Mouse (Mus musculus) frontal cortex, postnatal 36 days (tissue): ENCODE data around the gene Erp29.
A peak's percentile ranks its signal among the peaks of the same experiment; 100 is the strongest.

Experiments
- DNase-seq, 2 experiments: peaks; one replicate each; pipeline ENCODE4 v3.0.0; 2022; ENCODE audit warnings: low spot score in 2 of 2

The Erp29 gene

DNA sequence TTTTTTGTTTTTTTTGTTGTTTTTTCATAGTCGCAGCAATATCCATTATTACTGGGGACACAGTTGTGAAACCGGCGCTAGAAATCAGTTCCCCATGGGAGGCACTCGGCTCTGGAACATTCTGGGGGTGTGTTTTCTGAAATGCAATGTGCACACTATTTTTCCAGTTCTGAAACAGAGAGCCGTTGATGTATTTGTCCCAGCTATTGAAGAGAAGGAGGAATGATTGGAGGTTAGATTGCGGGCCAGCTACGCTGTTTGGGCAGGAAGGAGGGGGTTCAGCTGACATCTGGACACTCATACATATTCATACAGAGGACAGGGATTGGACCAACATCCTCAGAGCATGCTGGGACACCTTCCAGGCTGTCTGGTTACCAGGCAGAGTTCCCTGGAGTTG, 63.2 kb downstream of the Erp29 start:
- DNase-seq: no peak

DNA sequence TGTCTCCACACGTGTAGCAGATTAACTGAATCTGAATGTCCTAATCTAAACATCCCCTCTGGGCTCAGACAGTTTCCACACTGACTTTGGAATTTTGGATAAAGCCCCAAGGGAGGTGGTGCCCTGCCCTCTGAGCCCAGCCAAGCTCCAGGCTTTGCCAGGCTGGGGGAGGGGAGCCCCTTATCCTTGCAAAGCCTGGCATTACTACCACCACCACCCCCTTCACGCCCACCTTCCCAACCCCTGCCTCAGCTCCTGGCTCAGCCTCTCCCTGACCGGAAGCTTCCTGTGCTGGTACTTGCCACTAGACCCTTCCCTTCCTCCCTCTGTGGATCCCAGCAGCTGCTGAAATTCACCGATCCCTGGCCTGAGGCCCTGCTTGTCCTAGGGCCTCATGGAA, 65.2 kb downstream of the Erp29 start:
- DNase-seq: no peak

DNA sequence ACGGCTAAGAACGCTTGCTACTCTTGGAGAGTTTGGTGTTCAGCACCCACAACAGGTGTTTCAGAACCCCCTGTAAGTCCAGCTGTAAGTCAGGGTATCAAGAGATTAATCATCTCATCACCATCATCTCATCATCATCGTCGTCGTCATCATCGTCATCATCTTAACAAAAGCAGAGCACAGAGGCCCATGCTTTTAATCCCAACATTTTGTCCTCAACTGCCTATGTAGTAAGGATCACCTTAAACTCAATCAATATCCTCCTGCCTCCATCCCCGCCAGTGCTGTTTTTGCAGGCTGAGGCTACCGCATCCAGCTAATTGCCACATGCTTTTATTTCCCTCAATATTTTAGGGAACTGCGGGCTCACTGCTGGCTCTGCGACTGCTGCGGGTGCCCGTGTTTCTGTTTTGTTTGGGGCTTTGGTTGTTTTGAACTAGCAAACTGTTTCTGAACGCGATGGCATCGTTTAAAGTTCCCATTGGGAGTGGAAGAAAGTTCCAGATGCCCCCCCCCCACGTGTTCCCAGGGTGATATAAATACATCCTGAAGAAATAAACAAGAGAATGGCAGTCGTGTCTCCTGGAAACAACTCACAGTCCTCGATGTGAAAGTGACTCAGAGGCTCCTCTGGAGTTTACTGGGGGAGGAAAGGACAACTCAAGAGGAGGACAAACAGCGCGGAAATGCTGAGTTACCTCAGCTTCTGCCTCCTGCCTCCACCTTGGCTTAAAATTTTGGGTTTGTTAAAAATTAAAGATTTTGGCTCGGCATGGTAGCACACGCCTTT, 66.0 kb downstream of the Erp29 start:
- DNase-seq: peak in 1 of 2 experiments; percentile 60

DNA sequence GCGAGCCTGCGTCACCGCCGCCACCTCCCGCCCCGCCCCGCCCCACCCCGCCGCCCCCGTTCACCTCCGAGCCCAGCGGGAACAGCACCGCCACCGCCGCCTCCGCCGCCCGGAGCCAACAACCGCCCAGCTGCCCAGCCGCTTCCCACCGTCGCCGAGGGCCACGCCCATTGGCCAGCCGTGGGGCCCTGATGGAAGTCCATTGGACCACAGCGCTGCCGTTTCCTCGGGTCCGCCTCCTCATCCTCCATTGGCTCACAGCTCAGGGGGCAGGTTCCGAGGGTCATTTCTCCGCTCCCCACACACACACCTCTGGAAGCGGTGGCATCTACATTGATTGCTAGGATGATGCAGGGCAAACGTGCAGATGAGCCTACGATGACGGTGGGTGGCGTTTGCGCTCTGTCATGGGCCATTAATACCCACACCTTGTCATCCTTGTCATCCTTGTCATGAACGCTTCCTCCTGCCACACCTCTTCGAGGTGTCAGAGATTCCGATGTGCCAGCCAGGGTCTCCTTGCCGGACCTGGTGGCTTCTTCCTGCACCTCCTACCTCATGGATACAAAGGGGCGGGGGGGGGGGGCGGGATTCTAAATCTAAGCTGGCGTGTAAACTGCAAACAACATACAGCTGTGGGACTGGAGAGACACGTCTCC, 66.7 kb downstream of the Erp29 start, which contains the start of gene Trafd1:
Trafd1 (minus strand) TSS at position 172 of the 659 bp plus-strand sequence.
- DNase-seq: peak; percentile 94

DNA sequence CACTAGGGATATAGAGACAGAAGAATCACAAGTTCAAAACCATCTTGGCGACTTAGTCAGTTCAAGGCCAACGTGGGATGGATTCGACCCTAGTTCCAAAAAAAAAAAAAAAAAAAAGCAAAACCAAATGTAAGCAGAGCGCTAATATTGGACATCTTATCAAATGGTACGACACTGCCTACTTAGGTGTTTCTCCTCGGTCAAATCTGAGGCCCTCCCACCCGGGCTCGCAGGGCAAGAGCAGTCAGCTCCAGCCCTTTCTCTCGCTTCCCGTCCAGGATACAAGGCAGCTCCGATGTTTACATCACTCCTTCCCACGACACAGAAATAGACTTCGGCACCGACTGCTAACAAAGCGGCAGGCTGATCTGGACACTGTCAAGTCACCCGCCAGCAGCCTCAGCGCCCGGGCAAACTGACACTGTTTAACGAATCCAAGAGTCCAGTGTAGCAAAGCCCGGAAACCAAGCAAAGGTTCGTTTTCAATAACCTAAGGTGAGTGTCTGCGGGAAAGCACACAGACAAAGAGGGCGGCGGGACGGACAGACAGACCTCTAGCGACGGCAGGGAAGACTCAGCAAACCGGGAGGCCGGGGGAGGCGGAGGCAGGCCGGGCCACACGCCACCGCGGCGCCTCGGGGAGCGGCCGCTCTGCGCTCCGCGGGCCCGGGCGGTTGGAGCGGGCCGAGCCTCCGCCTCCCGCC, 67.4 kb downstream of the Erp29 start:
- peak; percentile 61 to 66 for DNase-seq

DNA sequence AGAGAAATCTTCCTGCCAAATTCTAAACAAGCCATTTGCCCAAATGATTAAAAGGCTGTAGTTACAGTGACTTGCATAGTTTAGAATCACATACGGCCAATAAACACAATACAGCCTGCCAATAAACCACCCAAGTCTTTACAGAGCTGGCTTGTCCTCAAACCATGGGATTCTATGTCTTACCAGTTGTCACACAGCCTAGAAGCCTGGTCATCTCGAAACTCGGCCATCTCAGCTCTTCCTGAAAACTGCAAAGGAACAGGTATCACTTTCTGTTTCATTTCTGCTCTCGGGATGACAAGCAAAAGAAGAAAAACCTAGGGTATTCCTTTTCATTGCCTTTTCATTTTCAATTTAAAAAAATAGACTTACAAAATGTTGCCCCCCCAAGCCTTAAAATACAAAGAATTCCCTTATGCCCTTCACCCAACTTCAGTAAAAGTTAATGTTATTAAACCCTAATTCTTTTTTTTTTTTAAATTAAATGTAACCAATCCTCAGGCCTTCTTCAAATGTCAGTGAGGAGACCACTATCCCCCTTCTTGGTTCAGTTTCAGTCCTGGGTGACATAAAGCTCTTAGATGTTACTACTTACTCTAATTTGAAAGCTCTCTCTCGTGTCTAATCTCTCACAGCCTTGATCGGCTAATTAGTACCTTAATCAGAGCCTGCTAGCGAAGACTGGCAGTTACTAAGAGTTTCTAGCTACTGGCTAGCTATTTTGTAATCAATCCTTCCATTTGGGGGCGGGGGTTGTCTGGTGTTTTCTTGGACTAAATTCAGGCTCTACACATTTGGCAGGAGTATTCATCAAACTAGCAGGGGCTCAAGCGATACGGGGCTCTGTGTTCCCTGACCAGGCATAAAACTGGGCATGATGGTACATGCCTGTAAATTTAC, 68.2 kb downstream of the Erp29 start:
- DNase-seq: no peak

DNA sequence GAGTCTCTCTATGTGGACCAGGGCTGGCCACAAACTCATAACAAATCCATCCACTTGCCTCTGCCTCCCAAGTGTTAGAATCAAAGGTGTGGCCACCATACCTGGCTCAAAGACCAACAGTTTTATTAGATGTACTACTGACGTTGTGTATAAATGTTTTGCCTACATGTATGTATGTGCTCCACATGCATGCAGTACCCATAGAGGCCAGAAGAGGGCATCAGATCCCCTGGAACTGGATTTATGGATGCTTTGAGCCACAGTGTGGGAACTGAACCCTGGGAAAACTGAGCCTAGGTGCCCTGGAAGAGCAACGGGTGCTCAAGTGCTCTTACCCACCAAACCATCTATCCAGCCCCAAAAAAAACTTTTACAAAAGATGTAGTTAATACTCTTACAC, 71.6 kb downstream of the Erp29 start:
- DNase-seq: no peak

DNA sequence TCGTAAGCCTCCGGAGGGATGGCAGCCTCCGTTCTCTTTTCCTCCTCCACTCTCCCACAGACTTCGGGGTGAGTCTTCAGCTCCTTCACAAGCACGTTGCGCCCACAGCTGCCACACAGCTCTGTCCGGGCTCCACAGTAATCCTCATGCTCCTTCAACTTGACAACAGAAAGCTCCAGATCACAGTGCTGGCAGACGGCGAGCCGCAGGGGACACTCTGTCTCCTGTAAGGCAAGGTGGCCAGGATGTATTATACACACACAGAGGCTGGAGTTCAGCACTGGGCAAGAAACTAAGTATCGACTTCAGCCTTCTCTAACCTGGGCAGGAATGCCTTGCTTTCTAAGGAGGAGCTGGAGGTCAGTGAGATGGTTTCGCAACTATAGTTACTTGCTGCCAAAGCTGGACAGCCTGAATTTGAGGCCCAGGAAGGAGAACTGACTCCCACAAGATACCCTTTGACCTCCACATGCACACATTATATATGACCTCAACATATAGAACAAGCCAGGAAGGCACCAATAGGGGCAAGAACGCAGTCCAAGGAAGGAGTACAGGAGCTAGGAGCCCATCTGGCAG, 73.5 kb downstream of the Erp29 start:
- DNase-seq: no peak
